Mouse (Mus musculus) limb, embryonic 10.5 days (tissue): Measurements from ENCODE around the gene Senp1. TPM values are rescaled to one million over a fixed set of nuclear protein-coding genes. Genes with fewer than 3 reads are reported as not detected.

Source experiments
- DNase-seq: peaks from one replicate; pipeline ENCODE4 v3.0.0-alpha.2; 2017; ENCODE audit warnings: low spot score
- H3K27ac ChIP-seq: fragments of 300-500 bp; sonication (generic); 2 replicates; pipeline ENCODE4 v1.5.1; 2016; ENCODE audit warnings: mild to moderate bottlenecking
- H3K27me3 ChIP-seq: fragments of 300-500 bp; sonication (generic); 2 replicates; pipeline ENCODE4 v1.6.1; 2016; ENCODE audit warnings: low read depth, mild to moderate bottlenecking; ENCODE audit not compliant: poor library complexity, severe bottlenecking
- H3K36me3 ChIP-seq: fragments of 300-500 bp; sonication (generic); 2 replicates; pipeline ENCODE4 v1.6.1; 2016; ENCODE audit warnings: mild to moderate bottlenecking, moderate library complexity
- H3K4me1 ChIP-seq: fragments of 300-500 bp; sonication (generic); 2 replicates; pipeline ENCODE4 v1.6.1; 2016
- H3K4me3 ChIP-seq: fragments of 300-500 bp; sonication (generic); 2 replicates; pipeline ENCODE4 v1.5.1; 2016; ENCODE audit warnings: mild to moderate bottlenecking, moderate library complexity
- H3K9me3 ChIP-seq: fragments of 300-500 bp; sonication (generic); replicated peaks from 2 replicates; pipeline ENCODE4 v1.6.1; 2016; ENCODE audit warnings: mild to moderate bottlenecking
- WGBS: fragments of 180-500 bp; shearing (Covaris S2); methylation state at CpG from one replicate; pipeline ENCODE4 v1.1.7; 2016; 5-methylcytosine and 5-hydroxymethylcytosine counted together
- polyA plus RNA-seq: library from polyadenylated mRNA; unstranded; fragments of >200 nt; fragmentation: Nextera tagmentation; extraction: Ambion mirVana; gene quantifications from 2 replicates; pipeline ENCODE4 v1.2.1, GENCODE M21; 2016

The Senp1 gene
- polyA plus RNA-seq, 1 experiment from 2014 or later = 51.6 TPM

DNA sequence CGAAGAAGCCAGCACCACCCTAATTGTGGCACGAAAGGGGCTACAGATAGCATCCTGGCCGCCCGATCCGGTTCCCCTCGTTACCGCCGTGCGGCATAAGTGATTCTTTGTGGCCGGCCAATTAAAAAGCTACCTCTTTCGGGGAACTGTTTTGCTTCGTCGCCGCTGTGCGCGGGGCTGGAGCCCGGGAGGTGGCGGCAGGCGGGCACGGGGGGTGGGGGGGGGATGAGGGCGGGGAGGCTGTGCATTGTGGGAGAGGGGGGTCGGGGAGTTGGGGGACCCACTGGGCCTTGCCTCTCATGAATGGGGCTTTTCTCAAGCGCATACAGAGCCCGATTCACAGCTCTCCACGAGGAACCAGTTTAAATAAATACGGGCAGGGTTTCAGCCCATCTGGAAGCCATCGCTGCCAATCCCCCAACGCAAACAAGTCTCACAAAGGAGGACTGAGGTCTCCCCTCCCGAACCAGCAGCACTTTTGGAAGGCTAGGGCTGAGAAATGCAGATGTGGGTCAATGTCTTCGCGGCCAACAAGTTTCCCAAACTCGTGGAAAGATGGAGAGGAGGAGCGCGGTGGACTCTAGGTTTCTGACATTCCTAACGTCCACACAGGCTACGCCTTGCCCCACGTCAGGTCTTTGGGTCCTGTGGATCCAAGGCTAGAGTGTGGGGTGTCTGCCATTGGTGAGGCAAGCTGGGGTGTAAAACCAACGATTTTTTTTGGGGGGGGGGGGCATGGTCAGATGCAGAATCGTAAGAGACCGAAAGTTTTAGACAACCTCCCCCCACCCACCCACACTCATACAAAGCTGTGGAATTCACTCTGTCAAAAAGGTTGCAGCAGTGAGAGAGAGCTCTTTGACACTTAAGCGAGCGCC is 91.2 kb downstream of the Senp1 start:
- H3K4me1 ChIP-seq = peaks cover 66% of the 10 kb centered on the region
- peak overlapping the region; percentile 70 for H3K4me3 ChIP-seq
- under 1% methylated on average over 41 of the region's 42 CpGs for WGBS
- peak; percentile 73 for DNase-seq
- peaks cover 32% of the 10 kb centered on the region for H3K36me3 ChIP-seq
- peak overlapping the region; percentile 88 for H3K27ac ChIP-seq
- peaks cover 92% of the 10 kb centered on the region for H3K27me3 ChIP-seq
- H3K9me3 ChIP-seq = no peaks in the 10 kb centered on the region

DNA sequence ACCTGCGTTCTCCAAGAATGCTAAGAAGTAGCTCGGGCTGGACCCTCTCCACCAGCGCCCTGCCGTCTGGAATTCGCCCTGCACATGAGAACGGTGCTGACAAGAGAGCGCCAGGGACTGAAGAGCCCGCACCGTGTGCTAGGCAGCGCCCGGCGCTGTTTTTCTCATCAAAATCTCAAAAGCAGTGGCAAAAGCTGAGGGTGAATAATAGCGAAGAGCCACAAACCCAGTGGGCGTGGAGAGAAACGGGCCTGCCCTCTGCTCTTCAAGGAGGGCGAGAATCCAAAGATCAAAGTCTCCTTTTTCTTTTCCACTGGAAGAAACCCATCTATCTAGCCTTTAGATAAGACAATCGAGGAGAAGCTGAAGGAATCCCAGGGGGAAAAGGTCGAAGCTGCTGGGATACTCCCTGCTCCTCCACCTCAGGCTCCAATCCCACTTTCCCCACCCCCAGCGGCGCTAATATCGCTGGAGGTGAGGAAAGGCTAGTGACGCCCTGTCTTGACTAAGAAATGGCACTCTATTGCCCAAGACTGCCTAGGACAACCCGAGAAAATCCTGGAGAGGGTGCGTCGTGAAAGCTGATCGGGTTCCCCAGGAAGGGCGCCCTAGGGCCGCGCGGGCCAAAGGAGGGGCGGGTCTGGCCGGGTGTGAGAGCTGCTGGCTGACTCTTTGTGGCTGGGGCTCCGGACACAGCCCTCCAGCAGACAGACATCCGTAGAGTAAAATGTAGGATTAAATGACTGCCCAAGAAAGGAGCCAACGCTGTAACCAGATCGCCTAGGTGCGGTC is 92.0 kb downstream of the Senp1 start:
- DNase-seq = peak; percentile 71
- Histone ChIP-seq H3K27me3 (peaks cover 90% of the 10 kb centered on the region), H3K4me1 (peaks cover 66% of the 10 kb centered on the region)

DNA sequence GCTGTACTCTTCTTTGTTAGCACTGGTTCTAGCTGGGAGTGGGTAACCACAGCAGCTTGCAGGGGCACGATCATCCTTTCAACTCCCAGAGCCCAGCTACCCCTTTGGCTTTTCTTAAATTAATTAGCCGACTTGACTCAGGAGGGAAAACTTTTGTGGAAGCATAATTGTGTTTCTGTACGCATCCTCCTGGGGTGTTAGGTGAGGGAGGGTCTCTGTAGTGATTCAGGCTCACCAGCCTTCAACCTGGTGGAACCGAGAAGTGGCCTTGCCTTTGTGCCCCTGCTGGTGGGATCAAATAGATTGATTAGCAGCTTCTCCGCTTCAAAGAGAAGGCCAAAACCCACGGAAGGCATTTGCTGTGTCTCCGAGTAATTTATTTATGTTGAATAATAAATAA is 93.6 kb downstream of the Senp1 start:
- Histone ChIP-seq H3K9me3 (no peaks in the 10 kb centered on the region), H3K4me1 (peaks cover 58% of the 10 kb centered on the region), H3K36me3 (peaks cover 55% of the 10 kb centered on the region), H3K27ac (0 out of 2 replicates have a peak overlapping the region, but pooled peaks have one; percentile 7), H3K4me3 (peak overlapping the region; percentile 70), H3K27me3 (peaks cover 77% of the 10 kb centered on the region)
- DNase-seq = no peak
- WGBS = 6% methylated on average over 7 of the region's 7 CpGs

More for the DNA sequence above, 92.0 kb downstream of the Senp1 start:
- under 1% methylated on average over 37 of the region's 37 CpGs for WGBS
- Histone ChIP-seq H3K4me3 (peak overlapping the region; percentile 70), H3K36me3 (peaks cover 40% of the 10 kb centered on the region), H3K27ac (peak overlapping the region; percentile 88), H3K9me3 (no peaks in the 10 kb centered on the region)

DNA sequence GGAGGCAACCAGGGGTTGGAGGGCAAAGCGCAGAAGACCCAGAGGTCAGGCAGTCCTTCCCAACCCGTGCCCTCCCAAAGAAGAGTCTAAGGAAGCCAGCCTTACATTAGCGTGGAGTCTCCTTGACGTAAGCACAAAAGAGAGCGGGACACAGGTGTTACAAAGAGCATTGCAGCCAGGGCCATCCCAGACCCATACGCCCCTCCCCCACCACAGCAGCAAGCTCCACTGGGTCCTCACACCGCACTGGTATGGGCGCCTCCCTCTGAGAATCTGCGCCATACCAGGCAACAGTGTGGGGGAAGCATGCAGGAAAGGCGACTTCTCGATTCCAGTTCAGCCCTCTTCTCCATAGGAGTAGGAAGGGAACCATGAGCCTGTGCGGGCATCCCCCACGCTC is 94.0 kb downstream of the Senp1 start:
- peaks cover 60% of the 10 kb centered on the region for H3K36me3 ChIP-seq
- H3K4me3 ChIP-seq = peak overlapping the region; percentile 70
- peaks cover 53% of the 10 kb centered on the region for H3K4me1 ChIP-seq
- DNase-seq = no peak
- no peaks in the 10 kb centered on the region for H3K9me3 ChIP-seq
- WGBS = 14% methylated on average over 13 of the region's 13 CpGs
- H3K27ac ChIP-seq = 0 out of 2 replicates have a peak overlapping the region, but pooled peaks have one; percentile 7
- peaks cover 73% of the 10 kb centered on the region for H3K27me3 ChIP-seq

- peaks cover 50% of the 10 kb centered on the region for H3K27me3 ChIP-seq
- no peak overlapping the region for H3K4me3 ChIP-seq
- H3K4me1 ChIP-seq = peaks cover 52% of the 10 kb centered on the region
- DNase-seq = no peak
- WGBS = 76% methylated on average over 13 of the region's 13 CpGs
- peaks cover 85% of the 10 kb centered on the region for H3K36me3 ChIP-seq
- H3K27ac ChIP-seq = no peak overlapping the region
- H3K9me3 ChIP-seq = no peaks in the 10 kb centered on the region
Observed at GRCm38 (mm10) chr15:97996716-97997256, 96.8 kb downstream of the Senp1 start.

DNA sequence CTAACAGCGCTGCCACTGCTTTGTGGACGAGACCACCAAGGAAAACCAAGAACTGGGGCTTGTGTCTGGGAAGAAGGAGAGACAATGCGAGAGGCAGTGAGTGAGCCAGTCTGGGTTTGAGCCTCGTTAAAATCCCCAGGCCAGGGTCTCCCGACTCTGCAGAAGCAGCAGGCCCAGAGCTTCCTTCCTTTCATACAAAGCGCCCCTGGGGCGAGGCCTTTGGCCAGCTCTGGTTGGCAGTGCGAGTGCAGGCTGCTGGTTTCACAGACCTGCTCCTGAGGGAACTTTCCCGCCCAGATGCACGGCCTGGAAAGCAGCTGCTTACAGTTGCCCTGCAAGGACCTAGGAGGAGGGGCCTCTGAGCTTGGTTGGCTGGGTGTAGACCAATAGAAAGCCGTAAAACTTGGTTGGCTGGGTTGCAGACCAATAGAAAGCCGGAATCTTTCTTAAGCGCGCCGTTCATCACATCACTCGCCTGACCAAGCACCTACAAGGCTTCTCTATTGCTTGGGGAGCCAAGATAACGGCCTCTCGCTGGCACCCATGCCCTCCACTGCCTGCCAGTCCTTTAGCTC is 100.7 kb downstream of the Senp1 start:
- peak overlapping the region; percentile 95 for H3K27ac ChIP-seq
- peak; percentile 88 for DNase-seq
- peaks cover 90% of the 10 kb centered on the region for H3K36me3 ChIP-seq
- peaks cover 10% of the 10 kb centered on the region; the same call in 1 of the 2 replicates for H3K27me3 ChIP-seq
- peak overlapping the region; percentile 39 for H3K4me3 ChIP-seq
- WGBS = 8% methylated on average over 18 of the region's 18 CpGs
- no peaks in the 10 kb centered on the region for H3K9me3 ChIP-seq
- peaks cover 61% of the 10 kb centered on the region for H3K4me1 ChIP-seq

DNA sequence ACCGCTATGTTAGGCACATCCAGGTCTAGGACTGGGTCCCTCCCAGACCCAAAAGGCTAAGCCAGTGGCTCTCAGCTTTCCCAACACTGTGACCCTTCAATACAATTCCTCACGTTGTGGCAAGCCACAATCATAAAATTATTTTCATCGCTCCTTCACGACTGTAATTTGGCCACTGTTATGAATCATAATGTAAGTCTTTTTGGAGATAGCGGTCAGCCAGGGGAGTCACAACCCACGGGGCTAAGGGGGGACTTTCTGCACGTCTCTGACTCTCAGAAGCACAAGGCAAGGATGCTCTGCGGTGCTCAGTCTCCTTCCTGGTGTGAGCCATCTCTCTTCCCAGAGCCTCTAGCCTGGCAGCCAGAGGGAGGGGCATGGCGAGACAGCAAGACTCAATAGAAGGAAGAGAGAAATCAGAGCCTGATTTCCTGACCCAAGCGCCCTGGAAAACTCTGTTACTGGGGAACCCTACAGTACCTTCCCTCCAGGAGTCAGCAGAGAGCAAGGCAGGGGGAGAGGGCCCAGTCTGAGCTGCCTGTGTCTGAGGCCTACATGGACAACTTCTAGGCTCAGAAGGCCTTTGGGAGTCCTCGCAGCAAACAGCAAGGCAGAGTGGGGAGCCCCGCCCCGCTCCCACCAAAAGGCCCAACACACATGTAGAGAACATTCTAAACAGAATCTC is 101.4 kb downstream of the Senp1 start:
- 42% methylated on average over 13 of the region's 13 CpGs for WGBS
- no peak for DNase-seq
- peaks cover 90% of the 10 kb centered on the region for H3K36me3 ChIP-seq
- H3K4me3 ChIP-seq = 0 out of 2 replicates have a peak overlapping the region, but pooled peaks have one; percentile 40
- no peaks in the 10 kb centered on the region for H3K9me3 ChIP-seq
- 0 out of 2 replicates have a peak, but pooled peaks cover 5% of the 10 kb centered on the region for H3K27me3 ChIP-seq
- peaks cover 61% of the 10 kb centered on the region for H3K4me1 ChIP-seq
- peak overlapping the region; percentile 95 for H3K27ac ChIP-seq

DNA sequence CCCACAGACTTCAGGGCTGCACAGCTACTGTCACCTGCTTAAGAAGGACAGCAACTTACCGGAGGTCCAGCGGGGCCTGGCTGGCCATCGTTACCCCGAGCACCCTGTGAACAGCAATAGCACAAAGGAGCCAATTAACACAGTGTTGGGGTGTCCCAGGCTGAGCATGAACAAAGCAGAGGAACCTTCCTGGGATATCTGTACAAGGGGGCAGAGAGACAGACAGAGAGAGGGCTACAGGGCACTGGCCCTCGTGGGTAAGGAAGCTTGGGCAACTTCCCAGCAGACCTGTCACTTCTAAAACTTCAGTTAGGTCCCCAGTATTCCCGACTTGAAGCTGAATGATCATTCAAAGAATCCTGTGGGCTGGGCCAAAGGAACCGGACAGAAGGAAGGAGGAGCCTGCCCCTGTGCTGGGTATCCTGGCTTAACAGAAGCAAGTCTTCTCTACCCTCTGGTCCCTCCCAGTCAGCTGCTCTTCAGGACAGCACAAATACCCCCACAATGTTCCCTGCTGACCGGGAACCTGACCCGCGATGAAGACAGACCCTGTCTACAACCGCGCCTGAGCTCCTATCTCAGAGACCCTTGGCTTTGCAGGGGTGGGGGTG is 102.2 kb downstream of the Senp1 start:
- 21% methylated on average over 12 of the region's 12 CpGs for WGBS
- Histone ChIP-seq H3K27ac (peak overlapping the region; percentile 95), H3K36me3 (peaks cover 90% of the 10 kb centered on the region), H3K4me3 (peak overlapping the region; percentile 40), H3K4me1 (peaks cover 61% of the 10 kb centered on the region), H3K9me3 (no peaks in the 10 kb centered on the region), H3K27me3 (no peaks in the 10 kb centered on the region)
- DNase-seq = no peak

GRCm38 (mm10) chr15:97990721-97991120 is 102.8 kb downstream of the Senp1 start:
- peak overlapping the region; percentile 95 for H3K27ac ChIP-seq
- H3K36me3 ChIP-seq = peaks cover 90% of the 10 kb centered on the region
- H3K4me3 ChIP-seq = peak overlapping the region; percentile 40
- no peaks in the 10 kb centered on the region for H3K27me3 ChIP-seq
- 18% methylated on average over 4 of the region's 4 CpGs for WGBS
- no peak for DNase-seq
- peaks cover 61% of the 10 kb centered on the region for H3K4me1 ChIP-seq
- no peaks in the 10 kb centered on the region for H3K9me3 ChIP-seq

DNA sequence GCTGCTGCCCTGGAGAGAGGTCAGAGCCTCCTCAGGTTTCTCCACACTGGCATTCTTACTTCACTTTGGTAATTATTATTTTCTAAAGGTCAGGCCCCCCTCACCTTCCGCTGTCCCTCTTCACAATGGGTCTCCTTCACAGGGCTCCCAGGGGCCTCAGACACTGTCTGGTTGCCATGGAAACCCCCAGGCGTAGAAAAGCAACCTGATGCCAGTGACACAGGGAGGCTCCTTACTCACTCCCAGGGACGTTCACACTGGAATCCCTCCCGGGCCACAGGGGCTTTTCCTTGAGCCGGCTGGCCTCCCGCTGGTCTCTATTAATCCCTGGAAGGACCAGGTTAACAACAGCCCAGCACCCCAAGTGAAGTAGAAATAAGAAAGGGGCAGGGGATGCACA is 103.4 kb downstream of the Senp1 start:
- peaks cover 61% of the 10 kb centered on the region for H3K4me1 ChIP-seq
- 0% methylated on average over 6 of the region's 6 CpGs for WGBS
- H3K4me3 ChIP-seq = peak overlapping the region; percentile 40

DNA sequence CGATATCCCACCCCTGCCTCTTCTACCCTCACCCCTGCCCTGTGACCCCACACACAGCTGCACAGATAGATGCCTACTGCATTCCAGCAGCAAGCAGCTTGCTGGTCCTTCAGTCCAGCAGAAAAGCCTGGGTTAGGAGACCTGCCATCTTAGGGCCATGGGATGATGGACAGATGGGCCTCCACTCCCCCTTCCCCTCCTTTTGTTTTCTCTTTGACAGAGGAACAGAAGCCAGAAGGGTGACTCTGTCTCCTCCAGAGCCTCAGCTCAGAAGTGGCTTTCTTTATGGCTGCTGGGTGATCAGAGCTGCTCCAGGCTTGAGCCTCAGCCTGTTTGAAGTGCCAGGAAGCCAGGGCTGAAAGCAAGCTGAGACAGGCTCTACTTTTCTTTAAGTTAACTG is 104.0 kb downstream of the Senp1 start:
- H3K27me3 ChIP-seq = no peaks in the 10 kb centered on the region
- peak overlapping the region; percentile 95 for H3K27ac ChIP-seq
- peak overlapping the region; percentile 40 for H3K4me3 ChIP-seq
- H3K9me3 ChIP-seq = no peaks in the 10 kb centered on the region
- H3K36me3 ChIP-seq = peaks cover 90% of the 10 kb centered on the region
- WGBS = 18% methylated on average over 1 of the region's 1 CpGs
- peak; percentile 48 for DNase-seq
- H3K4me1 ChIP-seq = peaks cover 61% of the 10 kb centered on the region

More for the DNA sequence above, 103.4 kb downstream of the Senp1 start:
- Histone ChIP-seq H3K27me3 (no peaks in the 10 kb centered on the region), H3K9me3 (no peaks in the 10 kb centered on the region), H3K36me3 (peaks cover 90% of the 10 kb centered on the region), H3K27ac (peak overlapping the region; percentile 95)
- DNase-seq = peak; percentile 87
